Mouse (Mus musculus): ENCODE data around the gene Camsap2.

- TF ChIP-seq EP300 (IDR thresholded peaks at IDR 0.05) (no peak), CTCF (IDR thresholded peaks at IDR 0.05) (no peak)
These were observed 77.7 kb downstream of the Camsap2 start for GRCm38 (mm10) chr1:136268224-136268623.
